Mouse (Mus musculus) lung, adult 18-20 months (tissue): ENCODE data around the gene Lrrk2.

Experiments
- DNase-seq, 2 experiments: peaks; one replicate each; pipeline ENCODE4 v3.0.0; 2022; ENCODE audit warnings: mixed read lengths in 2 of 2

Gene Lrrk2

GRCm38 (mm10) chr15:91690648-91691047 is 17.7 kb downstream of the Lrrk2 start:
- no peak for DNase-seq

- peak in 1 of 2 experiments; percentile 19 for DNase-seq
These were observed 20.1 kb downstream of the Lrrk2 start for GRCm38 (mm10) chr15:91693051-91693450.

GRCm38 (mm10) chr15:91693856-91694255 is 20.9 kb downstream of the Lrrk2 start:
- DNase-seq: no peak

- no peak for DNase-seq
These were observed 27.9 kb downstream of the Lrrk2 start for GRCm38 (mm10) chr15:91700841-91701240.

- DNase-seq: peak; percentile 52 to 66
These were observed 30.2 kb downstream of the Lrrk2 start for GRCm38 (mm10) chr15:91702991-91703715.

GRCm38 (mm10) chr15:91704091-91704490 is 31.1 kb downstream of the Lrrk2 start:
- no peak for DNase-seq

- DNase-seq: no peak
These were observed 36.5 kb downstream of the Lrrk2 start for GRCm38 (mm10) chr15:91709207-91710130.

GRCm38 (mm10) chr15:91735216-91735922 is 62.4 kb downstream of the Lrrk2 start:
- DNase-seq: no peak

GRCm38 (mm10) chr15:91736791-91737533 is 64.0 kb downstream of the Lrrk2 start:
- DNase-seq: peak; percentile 21 to 50

GRCm38 (mm10) chr15:91738808-91739207 is 65.8 kb downstream of the Lrrk2 start:
- DNase-seq: no peak

GRCm38 (mm10) chr15:91745501-91745900 is 72.5 kb downstream of the Lrrk2 start:
- DNase-seq: no peak

GRCm38 (mm10) chr15:91752111-91752510 is 79.1 kb downstream of the Lrrk2 start:
- DNase-seq: no peak

- DNase-seq: no peak
These were observed 80.6 kb downstream of the Lrrk2 start for GRCm38 (mm10) chr15:91753378-91754080.

- peak; percentile 16 to 26 for DNase-seq
These were observed 81.6 kb downstream of the Lrrk2 start for GRCm38 (mm10) chr15:91754546-91754945.

- no peak for DNase-seq
These were observed 82.8 kb downstream of the Lrrk2 start for GRCm38 (mm10) chr15:91755756-91756155.

- DNase-seq: no peak
These were observed 99.1 kb downstream of the Lrrk2 start for GRCm38 (mm10) chr15:91772041-91772440.

GRCm38 (mm10) chr15:91779166-91779565 is 106.2 kb downstream of the Lrrk2 start:
- no peak for DNase-seq

- peak; percentile 12 to 23 for DNase-seq
These were observed 108.2 kb downstream of the Lrrk2 start for GRCm38 (mm10) chr15:91781172-91781571.

GRCm38 (mm10) chr15:91788338-91788737 is 115.4 kb downstream of the Lrrk2 start:
- DNase-seq: no peak

GRCm38 (mm10) chr15:91806463-91806862 is 133.5 kb downstream of the Lrrk2 start:
- no peak for DNase-seq

- no peak for DNase-seq
These were observed 162.3 kb downstream of the Lrrk2 start for GRCm38 (mm10) chr15:91835319-91835718.

- no peak for DNase-seq
These were observed 165.0 kb downstream of the Lrrk2 start, which contains the start of gene Smgc for GRCm38 (mm10) chr15:91837965-91838364. Smgc (plus strand) TSS chr15:91838265.
